Mouse (Mus musculus) hindbrain, embryonic 15.5 days (tissue): ENCODE measurements at regions not wholly inside any gene's neighbourhood (a gene's known extent, or its start where the extent isn't known, plus 50 kb on each side); places are given as distances from the start of the nearest gene placed in this dataset.

Experiments used
- ATAC-seq: fragments of 200-750 bp; cut with Nextera tagmentation; 2 replicates; pipeline ENCODE4 v1.8.0; 2017; ENCODE audit warnings: low read depth, moderate number of reproducible peaks, moderate TSS enrichment; ENCODE audit not compliant: low FRiP score
- H3K27ac ChIP-seq: fragments of 300-500 bp; sonication (generic); replicated peaks from 2 replicates; pipeline ENCODE4 v1.5.1; 2015; ENCODE audit warnings: mild to moderate bottlenecking, inconsistent platforms
- H3K27me3 ChIP-seq: fragments of 300-500 bp; sonication (generic); 2 replicates; pipeline ENCODE4 v1.6.1; 2015; ENCODE audit warnings: control low read depth, inconsistent platforms
- H3K36me3 ChIP-seq: fragments of 300-500 bp; sonication (generic); 2 replicates; pipeline ENCODE4 v1.6.1; 2015; ENCODE audit warnings: control low read depth, inconsistent platforms
- H3K4me1 ChIP-seq: fragments of 300-500 bp; sonication (generic); replicated peaks from 2 replicates; pipeline ENCODE4 v1.6.1; 2015; ENCODE audit warnings: control low read depth, inconsistent platforms
- H3K4me2 ChIP-seq: fragments of 300-500 bp; sonication (generic); 2 replicates; pipeline ENCODE4 v1.6.1; 2015; ENCODE audit warnings: moderate library complexity, mild to moderate bottlenecking, inconsistent platforms
- H3K4me3 ChIP-seq: fragments of 300-500 bp; sonication (generic); 2 replicates; pipeline ENCODE4 v1.5.1; 2015; ENCODE audit warnings: mild to moderate bottlenecking, inconsistent platforms
- H3K9ac ChIP-seq: fragments of 300-500 bp; sonication (generic); 2 replicates; pipeline ENCODE4 v1.6.1; 2015; ENCODE audit warnings: inconsistent platforms
- H3K9me3 ChIP-seq: fragments of 300-500 bp; sonication (generic); 2 replicates; pipeline ENCODE4 v1.6.1; 2016; ENCODE audit warnings: control low read depth, inconsistent platforms
- WGBS: fragments of 180-500 bp; shearing (Covaris S2); methylation state at CpG from one replicate; pipeline ENCODE4 v1.1.7; 2015; 5-methylcytosine and 5-hydroxymethylcytosine counted together

DNA sequence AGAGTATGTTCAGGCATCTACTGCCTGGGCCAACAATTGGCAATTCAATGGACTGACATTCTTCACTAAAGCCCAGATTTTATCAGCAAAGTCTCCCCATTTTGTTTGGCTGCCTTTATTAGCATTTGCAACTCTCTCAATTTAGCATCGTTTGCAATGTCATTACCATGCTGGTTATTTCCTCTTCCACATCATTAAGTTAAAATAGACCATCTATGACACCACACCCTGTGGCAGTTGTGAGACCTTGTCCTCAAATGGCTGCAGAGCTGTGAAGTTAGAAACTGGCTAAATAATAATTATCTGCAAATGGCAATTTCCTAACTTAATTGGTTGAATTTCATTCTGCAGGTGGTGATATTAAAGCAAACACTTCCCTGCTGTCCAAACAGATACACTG lies 381.8 kb downstream of the H2al1n start:
- 47% methylated on average over 1 of the region's 1 CpGs for WGBS
- no peak for ATAC-seq
- Histone ChIP-seq H3K4me3 (no peak overlapping the region), H3K9me3 (no peaks in the 10 kb centered on the region), H3K27me3 (no peaks in the 10 kb centered on the region), H3K4me1 (no peaks in the 10 kb centered on the region), H3K27ac (no peak overlapping the region), H3K4me2 (no peak overlapping the region), H3K36me3 (no peaks in the 10 kb centered on the region), H3K9ac (no peak overlapping the region)

DNA sequence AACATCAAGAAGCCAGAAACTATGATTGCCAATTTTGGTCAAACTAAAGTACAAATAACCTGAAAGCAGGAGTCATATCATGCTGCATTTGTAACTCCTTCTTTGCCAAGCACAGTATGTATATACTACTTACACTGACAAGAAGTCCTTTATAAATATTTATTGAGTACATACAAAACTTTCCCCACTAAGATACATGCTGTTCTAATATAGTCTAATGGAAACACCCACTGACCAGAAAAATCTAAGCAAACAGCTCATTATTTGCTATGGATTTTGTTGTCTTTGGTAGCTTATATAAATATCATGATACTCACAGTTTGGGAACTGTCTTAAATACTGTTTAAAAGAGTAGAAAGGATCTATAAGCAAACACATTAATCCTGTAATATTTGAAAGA lies 385.9 kb downstream of the H2al1n start:
- H3K4me2 ChIP-seq, result no peak overlapping the region
- no peak overlapping the region for H3K9ac ChIP-seq
- H3K4me3 ChIP-seq, result no peak overlapping the region
- H3K27me3 ChIP-seq, result no peaks in the 10 kb centered on the region
- H3K9me3 ChIP-seq, result no peaks in the 10 kb centered on the region
- no peaks in the 10 kb centered on the region for H3K4me1 ChIP-seq
- no peak for ATAC-seq
- H3K36me3 ChIP-seq, result no peaks in the 10 kb centered on the region
- no peak overlapping the region for H3K27ac ChIP-seq

DNA sequence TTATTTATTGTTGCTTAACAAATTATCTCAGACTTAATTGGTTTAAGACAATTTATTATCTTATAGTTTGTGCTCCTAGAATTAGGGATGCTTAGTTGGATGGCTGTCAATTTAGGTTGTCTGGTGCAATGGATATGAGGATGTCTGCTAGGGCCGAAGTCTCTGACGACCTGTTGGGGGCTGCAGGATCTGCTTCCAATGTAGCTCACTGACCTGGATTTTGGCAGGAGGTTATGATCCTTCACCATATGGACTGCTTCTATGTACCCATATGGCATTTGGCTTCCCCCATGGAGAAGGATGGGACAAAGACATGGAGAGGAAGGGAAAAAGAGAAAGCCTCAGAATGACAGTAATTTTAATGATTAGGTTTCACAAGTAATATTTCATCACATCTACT lies 391.0 kb downstream of the H2al1n start:
- ATAC-seq, result no peak
- H3K9ac ChIP-seq, result no peak overlapping the region
- no peaks in the 10 kb centered on the region for H3K4me1 ChIP-seq
- WGBS, result 91% methylated on average over 2 of the region's 2 CpGs
- no peak overlapping the region for H3K4me2 ChIP-seq
- no peaks in the 10 kb centered on the region for H3K27me3 ChIP-seq
- H3K4me3 ChIP-seq, result no peak overlapping the region
- no peaks in the 10 kb centered on the region for H3K36me3 ChIP-seq
- H3K27ac ChIP-seq, result no peak overlapping the region
- H3K9me3 ChIP-seq, result no peaks in the 10 kb centered on the region

DNA sequence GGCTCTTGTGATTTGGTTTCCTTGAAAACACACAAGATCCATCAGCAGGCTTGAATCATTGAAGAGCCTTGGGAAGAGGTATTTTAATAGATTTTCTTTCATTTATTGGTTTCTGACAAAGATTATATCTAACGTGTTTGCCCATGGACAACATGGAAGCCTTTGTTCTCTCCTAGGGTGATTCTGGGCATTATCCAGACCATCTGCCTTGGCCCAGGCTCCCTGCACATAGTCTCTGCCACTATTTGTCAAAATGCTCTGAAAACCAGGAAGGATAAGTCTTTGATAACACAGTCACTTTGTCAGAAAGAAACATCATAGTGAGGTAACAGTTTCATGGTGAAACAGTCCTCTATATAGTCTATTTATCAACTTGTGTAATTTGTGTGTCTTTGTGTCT lies 398.2 kb downstream of the H2al1n start:
- Histone ChIP-seq H3K27ac (no peak overlapping the region), H3K4me3 (no peak overlapping the region), H3K4me2 (no peak overlapping the region), H3K36me3 (no peaks in the 10 kb centered on the region), H3K4me1 (no peaks in the 10 kb centered on the region), H3K9ac (no peak overlapping the region), H3K9me3 (no peaks in the 10 kb centered on the region), H3K27me3 (no peaks in the 10 kb centered on the region)
- WGBS, result 74% methylated on average over 1 of the region's 1 CpGs
- ATAC-seq, result no peak

DNA sequence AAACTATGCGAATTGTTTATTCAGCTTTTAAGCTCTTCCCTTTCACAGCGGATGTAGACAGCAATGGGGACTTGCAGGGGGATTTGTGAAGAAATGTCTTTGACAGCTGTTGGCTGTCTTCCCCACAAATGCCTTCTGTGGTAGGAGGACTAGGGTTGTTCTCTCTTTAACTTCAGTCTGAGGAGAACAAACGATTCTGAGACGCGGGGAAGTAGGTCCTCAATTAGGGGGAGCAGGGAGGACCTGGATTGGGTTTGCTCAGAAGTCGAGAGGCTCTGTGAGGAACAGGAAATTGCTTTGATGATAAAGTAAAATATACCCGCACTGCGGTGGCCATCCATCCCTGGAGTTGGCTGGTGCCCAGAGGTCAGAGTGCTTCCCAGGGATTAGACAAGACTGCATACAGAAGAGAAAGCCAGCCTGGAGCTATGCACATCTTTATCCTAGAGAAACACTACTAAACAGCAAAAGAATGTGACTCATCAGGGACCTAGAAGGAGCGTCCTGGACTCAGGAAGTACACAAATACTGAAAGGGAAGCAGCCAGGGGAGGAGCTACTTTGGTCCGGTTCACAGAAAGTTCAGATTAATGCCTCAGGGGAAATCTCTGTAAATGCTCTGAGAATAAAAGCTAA lies 417.4 kb downstream of the H2al1n start:
- H3K9ac ChIP-seq, result no peak overlapping the region
- no peaks in the 10 kb centered on the region for H3K4me1 ChIP-seq
- ATAC-seq, result peak; percentile 73; the same call in 1 of the 2 replicates
- H3K9me3 ChIP-seq, result no peaks in the 10 kb centered on the region
- WGBS, result 47% methylated on average over 10 of the region's 10 CpGs
- no peaks in the 10 kb centered on the region for H3K36me3 ChIP-seq
- no peaks in the 10 kb centered on the region for H3K27me3 ChIP-seq
- H3K27ac ChIP-seq, result no peak overlapping the region
- no peak overlapping the region for H3K4me2 ChIP-seq
- H3K4me3 ChIP-seq, result no peak overlapping the region

DNA sequence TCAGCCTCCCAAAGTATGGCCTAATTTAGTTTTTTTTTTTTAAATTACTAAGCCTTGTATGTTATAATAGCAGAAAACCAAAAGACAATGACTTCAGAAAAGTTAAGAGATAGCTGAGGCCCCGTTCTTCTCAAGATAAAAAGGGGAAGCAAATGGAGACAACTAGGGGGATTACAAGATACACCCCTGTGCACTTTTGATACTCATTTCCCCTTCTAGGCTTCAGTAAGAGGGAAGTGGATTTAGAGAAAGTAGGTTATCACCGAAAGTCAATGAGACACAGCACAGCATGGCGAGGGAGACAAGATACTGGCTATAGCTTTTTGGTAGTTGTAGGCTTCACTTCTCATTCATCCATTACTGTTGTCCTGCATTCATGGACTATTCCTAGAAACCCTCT lies 428.4 kb downstream of the H2al1n start:
- Histone ChIP-seq H3K9me3 (no peaks in the 10 kb centered on the region), H3K4me2 (no peak overlapping the region), H3K27ac (no peak overlapping the region), H3K36me3 (no peaks in the 10 kb centered on the region), H3K9ac (no peak overlapping the region), H3K4me3 (no peak overlapping the region), H3K4me1 (no peaks in the 10 kb centered on the region), H3K27me3 (no peaks in the 10 kb centered on the region)
- no peak for ATAC-seq
- 90% methylated on average over 3 of the region's 3 CpGs for WGBS

DNA sequence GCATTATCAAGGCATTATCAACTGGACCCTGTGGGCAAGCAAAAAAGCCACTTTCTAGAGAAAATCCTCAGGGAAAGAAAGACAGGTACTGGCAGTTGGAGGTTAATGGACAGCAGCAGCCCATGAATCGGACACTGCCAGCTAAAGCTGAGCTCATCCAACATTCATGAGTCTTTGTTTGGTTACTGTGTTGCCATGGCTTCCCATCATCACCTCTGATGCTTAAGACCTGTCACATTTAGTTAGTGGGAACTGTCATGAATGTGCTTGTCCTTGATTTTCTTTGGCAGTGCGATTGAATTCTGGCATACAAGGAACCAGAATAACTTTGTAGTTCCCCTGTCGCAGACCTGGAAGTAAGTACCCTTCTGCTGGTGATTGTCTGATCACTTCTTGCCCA lies 453.9 kb downstream of the H2al1n start:
- no peak overlapping the region for H3K9ac ChIP-seq
- no peaks in the 10 kb centered on the region for H3K36me3 ChIP-seq
- no peak overlapping the region for H3K4me3 ChIP-seq
- H3K27ac ChIP-seq, result no peak overlapping the region
- 44% methylated on average over 3 of the region's 3 CpGs for WGBS
- no peak for ATAC-seq
- no peaks in the 10 kb centered on the region for H3K9me3 ChIP-seq
- no peaks in the 10 kb centered on the region for H3K27me3 ChIP-seq
- H3K4me1 ChIP-seq, result no peaks in the 10 kb centered on the region
- no peak overlapping the region for H3K4me2 ChIP-seq

DNA sequence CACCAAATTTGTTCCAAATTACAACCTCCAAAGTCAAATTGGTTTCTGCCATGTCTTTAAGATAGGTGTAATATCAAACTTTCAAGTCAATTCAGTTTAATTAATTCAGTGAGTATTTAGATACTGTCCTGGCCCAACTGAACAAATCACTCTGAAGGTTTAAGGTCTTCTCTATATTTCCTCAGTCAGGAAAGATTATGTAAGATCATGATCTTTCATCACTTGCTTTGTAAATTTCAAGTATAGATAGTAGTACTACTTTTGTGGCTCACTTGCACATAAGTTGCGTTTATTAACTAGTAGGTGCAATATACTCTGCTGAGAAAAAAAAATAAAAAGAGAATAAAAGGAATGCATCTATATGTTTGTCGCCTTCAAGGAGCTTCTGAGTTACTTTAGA lies 485.4 kb downstream of the H2al1n start:
- H3K4me1 ChIP-seq, result no peaks in the 10 kb centered on the region
- no peak overlapping the region for H3K27ac ChIP-seq
- no peaks in the 10 kb centered on the region for H3K36me3 ChIP-seq
- H3K27me3 ChIP-seq, result no peaks in the 10 kb centered on the region
- ATAC-seq, result no peak
- no peaks in the 10 kb centered on the region for H3K9me3 ChIP-seq
- WGBS, result 93% methylated on average over 2 of the region's 2 CpGs
- no peak overlapping the region for H3K9ac ChIP-seq
- no peak overlapping the region for H3K4me3 ChIP-seq
- no peak overlapping the region for H3K4me2 ChIP-seq

DNA sequence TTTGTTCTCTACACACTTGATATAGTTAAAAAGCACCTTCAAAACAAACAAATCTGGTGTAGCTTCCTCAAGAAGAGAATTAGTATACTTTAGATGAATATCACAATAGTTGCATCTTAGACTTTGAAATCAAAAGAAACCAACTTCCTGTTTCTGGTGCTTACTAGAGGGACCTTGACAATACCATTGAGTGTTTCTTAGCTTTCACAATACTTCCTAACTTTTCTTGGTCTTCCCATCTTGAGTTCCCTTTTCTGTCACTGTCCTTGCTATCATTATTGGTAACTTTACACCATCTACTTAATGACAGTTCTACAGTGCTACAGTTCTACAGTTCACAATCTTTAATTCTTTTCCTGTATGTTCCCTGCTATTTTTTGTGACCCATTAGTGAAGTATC lies 528.1 kb downstream of the H2al1n start:
- no peak for ATAC-seq
- Histone ChIP-seq H3K4me3 (no peak overlapping the region), H3K9ac (no peak overlapping the region), H3K36me3 (no peaks in the 10 kb centered on the region), H3K27me3 (no peaks in the 10 kb centered on the region), H3K27ac (no peak overlapping the region), H3K9me3 (no peaks in the 10 kb centered on the region), H3K4me1 (no peaks in the 10 kb centered on the region), H3K4me2 (no peak overlapping the region)
